Mouse (Mus musculus) kidney, postnatal 0 days (tissue): ENCODE measurements around the gene Tmbim6. TPM values are rescaled to one million over a fixed set of nuclear protein-coding genes. Genes with fewer than 3 reads are reported as not detected.

ENCODE experiments used
- ATAC-seq: fragments of 200-750 bp; cut with Nextera tagmentation; replicated peaks from 2 replicates; pipeline ENCODE4 v1.8.0; 2017; ENCODE audit warnings: low read depth, moderate number of reproducible peaks, moderate TSS enrichment, moderate library complexity; ENCODE audit not compliant: low FRiP score
- DNase-seq: peaks from one replicate; pipeline ENCODE4 v3.0.0-alpha.2; 2016; ENCODE audit warnings: low spot score
- H3K27ac ChIP-seq: fragments of 300-500 bp; sonication (generic); 2 replicates; pipeline ENCODE4 v1.5.1; 2014; ENCODE audit warnings: mild to moderate bottlenecking
- H3K27me3 ChIP-seq: fragments of 300-500 bp; sonication (generic); 2 replicates; pipeline ENCODE4 v1.6.1; 2014; ENCODE audit warnings: low read length, mixed read lengths; ENCODE audit not compliant: insufficient read depth
- H3K36me3 ChIP-seq: fragments of 300-500 bp; sonication (generic); 2 replicates; pipeline ENCODE4 v1.6.1; 2014; ENCODE audit warnings: low read length, mixed read lengths; ENCODE audit not compliant: insufficient read depth
- H3K4me1 ChIP-seq: fragments of 300-500 bp; sonication (generic); replicated peaks from 2 replicates; pipeline ENCODE4 v1.6.1; 2014; ENCODE audit warnings: antibody characterized with exemption, low read length, mixed read lengths; ENCODE audit not compliant: insufficient read depth
- H3K4me2 ChIP-seq: fragments of 300-500 bp; sonication (generic); 2 replicates; pipeline ENCODE4 v1.6.1; 2014; ENCODE audit warnings: mild to moderate bottlenecking, low read length, moderate library complexity, mixed read lengths
- H3K4me3 ChIP-seq: fragments of 300-500 bp; sonication (generic); replicated peaks from 2 replicates; pipeline ENCODE4 v1.5.1; 2014; ENCODE audit warnings: low read depth, low read length
- H3K9ac ChIP-seq: fragments of 300-500 bp; sonication (generic); 2 replicates; pipeline ENCODE4 v1.6.1; 2014; ENCODE audit warnings: low read depth, low read length
- H3K9me3 ChIP-seq: fragments of 300-500 bp; sonication (generic); replicated peaks from 2 replicates; pipeline ENCODE4 v1.6.1; 2016; ENCODE audit warnings: low read length, inconsistent platforms, mixed read lengths
- CTCF ChIP-seq: IDR thresholded peaks from 2 replicates; pipeline ENCODE4 v1.5.1; 2016; ENCODE audit warnings: antibody characterized with exemption, low read depth, mild to moderate bottlenecking, moderate library complexity
- WGBS: fragments of 180-500 bp; shearing (Covaris S2); extraction: QIAGEN DNeasy Blood & Tissue Kit; methylation state at CpG from one replicate; pipeline ENCODE4 v1.1.7; 2014; 5-methylcytosine and 5-hydroxymethylcytosine counted together
- polyA plus RNA-seq: library from polyadenylated mRNA; unstranded; fragments of >200 nt; fragmentation: Nextera tagmentation; extraction: Ambion mirVana; gene quantifications from 2 replicates; pipeline ENCODE4 v1.2.1, GENCODE M21; 2015

Gene Tmbim6
- polyA plus RNA-seq, 1 experiment from 2014 or later: 774 TPM

DNA sequence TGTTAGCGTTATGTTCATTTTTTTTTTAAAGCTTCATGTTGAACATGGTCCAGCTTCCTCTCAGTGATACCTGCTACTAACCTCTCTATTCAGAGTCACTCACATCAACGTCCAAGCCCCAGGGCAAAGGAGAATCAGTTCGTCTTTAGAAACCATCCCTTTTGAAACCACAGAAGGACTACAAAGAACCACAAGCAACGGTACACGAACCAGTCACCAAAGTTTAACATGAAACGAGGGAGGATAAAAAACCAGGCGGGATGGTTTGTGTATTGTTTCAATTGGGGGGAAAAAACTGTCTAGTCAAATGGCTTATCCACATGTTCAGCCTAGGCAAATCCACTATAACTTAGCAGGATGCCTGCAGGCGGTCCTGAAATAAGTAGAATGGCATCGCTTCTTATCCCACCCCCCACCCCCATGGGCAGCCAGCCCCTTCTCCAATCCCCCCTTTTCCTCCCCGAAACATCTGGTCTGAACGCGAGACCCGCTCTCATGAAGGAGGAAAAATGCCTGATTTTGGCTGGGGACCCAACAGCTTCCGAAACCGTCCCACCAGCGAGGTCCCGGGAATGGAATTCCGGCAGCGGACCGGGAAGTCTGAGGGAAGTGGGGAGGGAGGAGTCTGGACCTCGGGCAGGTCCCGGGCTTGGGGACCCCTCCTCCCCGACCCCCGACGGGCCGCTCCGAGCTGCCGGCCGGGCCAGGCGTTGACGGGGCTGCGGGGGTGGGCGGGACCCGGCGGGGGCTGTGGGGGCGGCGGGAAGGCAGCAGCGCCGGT, 23.1 kb upstream of the Tmbim6 start:
- Histone ChIP-seq H3K4me1 (peaks cover 13% of the 10 kb centered on the region), H3K27ac (peak overlapping the region; percentile 93), H3K27me3 (no peaks in the 10 kb centered on the region), H3K9me3 (no peaks in the 10 kb centered on the region), H3K9ac (peak overlapping the region; percentile 97), H3K36me3 (no peaks in the 10 kb centered on the region), H3K4me3 (peak overlapping the region; percentile 90), H3K4me2 (peak overlapping the region; percentile 84)
- TF ChIP-seq CTCF: no peak
- WGBS: 2% methylated on average over 35 of the region's 39 CpGs
- DNase-seq: peak; percentile 71
- ATAC-seq: peak; percentile 64

DNA sequence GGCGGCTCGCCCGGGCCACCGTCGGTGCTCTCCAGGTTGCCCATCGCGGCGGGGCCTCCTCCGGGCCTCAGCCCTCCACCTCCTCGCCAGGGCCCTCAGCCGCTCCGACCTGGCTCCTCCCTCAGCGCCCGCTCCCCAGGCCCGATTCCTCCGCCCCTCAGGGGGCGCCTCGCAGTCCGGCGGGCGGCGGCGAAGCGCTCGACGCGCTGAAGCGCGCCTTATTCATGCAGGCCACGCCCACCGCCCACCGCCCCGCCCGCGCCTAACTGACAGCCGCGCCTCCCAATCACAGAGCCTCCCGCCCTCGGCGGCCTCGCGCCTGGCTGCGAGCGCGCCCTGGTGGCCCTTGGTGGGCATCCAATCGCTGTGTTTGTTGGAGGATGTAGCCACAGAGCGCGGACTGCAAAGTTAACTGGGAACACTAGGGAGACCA, 22.4 kb upstream of the Tmbim6 start, which contains the start of gene Fmnl3:
Fmnl3 (minus strand) TSS at position 224 of the 433 bp plus-strand sequence.
- WGBS: under 1% methylated on average over 48 of the region's 48 CpGs

DNA sequence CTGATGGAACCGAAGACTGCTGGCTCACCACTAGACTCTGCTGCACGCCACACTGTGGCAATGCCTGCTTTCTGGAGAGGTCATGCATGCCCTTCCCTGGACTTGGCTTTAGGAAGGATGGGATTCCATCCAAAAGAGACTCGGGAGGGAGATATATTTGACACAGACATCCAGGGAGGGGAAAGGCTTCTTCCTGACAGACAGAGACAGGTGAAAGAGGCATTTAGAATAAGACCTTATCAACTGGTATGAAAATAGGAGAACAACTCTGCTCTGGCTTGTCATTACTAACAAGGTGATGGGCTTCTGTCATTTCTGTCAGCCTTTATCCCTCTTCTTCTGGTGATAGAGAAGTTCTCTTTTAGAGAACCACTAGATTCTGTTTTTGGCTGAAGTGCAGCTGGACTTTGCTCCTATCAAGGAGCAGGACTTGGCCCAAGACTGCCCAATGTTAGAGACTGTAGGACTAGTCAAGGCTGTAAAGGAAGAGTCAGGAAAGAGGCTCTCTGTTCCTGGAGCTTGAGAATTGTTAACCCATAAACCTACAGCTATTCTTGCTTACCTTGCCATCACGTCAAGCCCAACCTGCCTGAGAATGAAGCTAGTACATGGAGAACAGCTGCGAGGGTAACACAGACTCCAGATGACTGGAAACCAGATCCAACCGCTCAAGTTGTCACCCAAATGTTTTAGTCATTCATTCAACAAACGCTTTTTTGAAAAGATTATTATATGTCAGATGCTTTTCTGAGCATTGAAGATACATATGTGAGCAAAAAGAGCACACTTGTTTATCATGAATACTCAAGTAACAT, 20.9 kb upstream of the Tmbim6 start:
- no peak overlapping the region for H3K4me3 ChIP-seq
- no peaks in the 10 kb centered on the region for H3K27me3 ChIP-seq
- no peak overlapping the region for H3K9ac ChIP-seq
- ATAC-seq: no peak
- DNase-seq: no peak
- peaks cover 7% of the 10 kb centered on the region; the same call in 1 of the 2 replicates for H3K4me1 ChIP-seq
- H3K36me3 ChIP-seq: no peaks in the 10 kb centered on the region
- H3K4me2 ChIP-seq: no peak overlapping the region
- WGBS: 83% methylated on average over 7 of the region's 7 CpGs
- no peak overlapping the region for H3K27ac ChIP-seq
- H3K9me3 ChIP-seq: no peaks in the 10 kb centered on the region
- TF ChIP-seq CTCF: no peak

More for the DNA sequence above, 22.4 kb upstream of the Tmbim6 start, which contains the start of gene Fmnl3:
- H3K9ac ChIP-seq: peak within 1 kb of the TSS; percentile 97
- peak within 1 kb of the TSS; percentile 84 for H3K4me2 ChIP-seq
- peak; percentile 94 for TF ChIP-seq CTCF
- no peaks in the 10 kb centered on the region for H3K36me3 ChIP-seq
- peak within 1 kb of the TSS; percentile 93 for H3K27ac ChIP-seq
- peak; percentile 96 for DNase-seq
- no peaks in the 10 kb centered on the region for H3K27me3 ChIP-seq
- peaks cover 7% of the 10 kb centered on the region; the same call in 1 of the 2 replicates for H3K4me1 ChIP-seq
- H3K9me3 ChIP-seq: no peaks in the 10 kb centered on the region
- ATAC-seq: peak; percentile 95
- peak within 1 kb of the TSS; percentile 90 for H3K4me3 ChIP-seq

DNA sequence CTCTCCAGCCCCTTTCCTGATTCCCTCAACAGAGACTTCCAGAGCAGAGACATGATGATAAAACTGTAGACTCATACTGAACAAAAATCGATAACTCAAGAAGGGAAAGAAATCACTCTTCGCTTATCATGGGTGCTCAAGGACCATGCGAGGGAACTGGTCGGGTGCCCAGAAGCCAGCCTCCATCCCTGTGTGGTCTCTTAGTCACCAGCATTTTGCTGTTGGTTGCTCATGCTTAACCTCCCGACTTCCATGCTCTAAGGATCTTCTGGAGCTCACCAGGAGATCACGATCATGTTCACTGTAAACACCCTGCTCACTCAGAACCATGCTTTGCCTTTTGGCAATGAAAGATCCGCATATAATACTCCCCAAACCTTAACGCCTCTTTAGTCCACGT, 19.9 kb upstream of the Tmbim6 start:
- DNase-seq (no peak), ATAC-seq (no peak)
- Histone ChIP-seq H3K27ac (0 out of 2 replicates have a peak overlapping the region, but pooled peaks have one; percentile 3), H3K9me3 (no peaks in the 10 kb centered on the region), H3K36me3 (no peaks in the 10 kb centered on the region), H3K9ac (no peak overlapping the region), H3K27me3 (no peaks in the 10 kb centered on the region), H3K4me1 (peaks cover 7% of the 10 kb centered on the region; the same call in 1 of the 2 replicates), H3K4me3 (no peak overlapping the region), H3K4me2 (no peak overlapping the region)
- WGBS: 54% methylated on average over 9 of the region's 9 CpGs
- TF ChIP-seq CTCF: no peak

DNA sequence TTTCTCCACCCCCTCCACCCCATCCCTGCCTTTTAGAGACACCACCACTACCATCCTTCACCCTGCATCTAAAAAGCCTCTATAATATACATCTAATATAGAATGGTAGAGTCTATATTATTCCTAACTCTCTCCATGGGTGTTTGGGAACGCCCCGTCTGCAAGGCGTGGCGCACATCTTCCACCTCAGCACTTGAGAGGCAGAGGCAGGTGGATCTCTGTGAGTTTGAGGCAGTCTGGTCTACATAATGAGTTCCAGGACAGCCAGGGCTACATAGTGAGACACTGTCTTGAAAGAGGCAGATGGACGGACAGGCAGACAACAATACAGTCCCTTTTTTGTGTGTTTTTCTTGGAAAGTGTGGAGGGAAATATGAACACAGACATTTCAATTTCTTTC, 17.6 kb upstream of the Tmbim6 start:
- Histone ChIP-seq H3K4me2 (no peak overlapping the region), H3K4me3 (no peak overlapping the region), H3K36me3 (no peaks in the 10 kb centered on the region), H3K9ac (no peak overlapping the region), H3K9me3 (no peaks in the 10 kb centered on the region), H3K27ac (no peak overlapping the region), H3K27me3 (no peaks in the 10 kb centered on the region), H3K4me1 (no peaks in the 10 kb centered on the region)
- no peak for TF ChIP-seq CTCF
- WGBS: 97% methylated on average over 5 of the region's 5 CpGs
- no peak for ATAC-seq
- DNase-seq: no peak

DNA sequence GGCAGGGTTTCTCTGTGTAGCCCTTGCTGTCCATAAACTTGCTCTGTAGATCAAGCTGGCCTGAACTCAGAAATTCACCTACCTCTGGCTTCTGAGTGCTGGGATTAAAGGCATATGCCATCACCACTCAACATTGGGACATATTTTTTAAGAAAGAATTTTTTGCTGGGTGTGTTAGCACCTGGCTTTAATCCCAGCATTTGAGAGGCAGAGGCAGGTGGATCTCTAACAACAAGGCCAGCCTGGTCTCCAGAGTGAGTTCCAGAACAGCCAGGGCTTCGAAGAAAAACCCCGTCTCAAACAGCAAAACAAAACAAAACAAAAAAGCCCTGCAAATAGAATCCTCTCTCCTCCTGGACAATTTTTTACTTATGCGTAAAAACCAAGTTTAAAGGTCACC, 17.1 kb upstream of the Tmbim6 start:
- H3K36me3 ChIP-seq: no peaks in the 10 kb centered on the region
- H3K4me1 ChIP-seq: no peaks in the 10 kb centered on the region
- H3K9ac ChIP-seq: no peak overlapping the region
- no peaks in the 10 kb centered on the region for H3K27me3 ChIP-seq
- DNase-seq: no peak
- ATAC-seq: no peak
- no peaks in the 10 kb centered on the region for H3K9me3 ChIP-seq
- TF ChIP-seq CTCF: no peak
- H3K4me3 ChIP-seq: no peak overlapping the region
- H3K4me2 ChIP-seq: no peak overlapping the region
- WGBS: 86% methylated on average over 3 of the region's 3 CpGs
- no peak overlapping the region for H3K27ac ChIP-seq
